Mouse (Mus musculus): ENCODE measurements at regions not wholly inside any gene's neighbourhood (a gene's known extent, or its start where the extent isn't known, plus 50 kb on each side); places are given as distances from the start of the nearest gene placed in this dataset.

GRCm38 (mm10) chr16:12924668-12925067 lies 184.8 kb upstream of the Ercc4 start:
- Histone ChIP-seq H3K36me3 (replicated peaks; ENCODE audit: control insufficient read depth, insufficient read depth, low read length) (no peaks in the 10 kb centered on the region), H3K27ac (ENCODE audit: low read depth) (no peak overlapping the region), H3K9me3 (replicated peaks; ENCODE audit: control insufficient read depth, low read length) (no peaks in the 10 kb centered on the region), H3K4me1 (ENCODE audit: control insufficient read depth, insufficient read depth) (no peaks in the 10 kb centered on the region), H3K4me2 (ENCODE audit: low read depth, low read length) (no peak overlapping the region), H3K4me3 (ENCODE audit: low read depth, low read length) (no peak overlapping the region), H3K27me3 (ENCODE audit: control insufficient read depth, insufficient read depth, low read length) (no peaks in the 10 kb centered on the region), H3K9ac (replicated peaks; ENCODE audit: low read depth, low read length) (no peak overlapping the region)
- TF ChIP-seq EP300 (IDR thresholded peaks at IDR 0.05; ENCODE audit: low read depth) (no peak), CTCF (IDR thresholded peaks at IDR 0.05; ENCODE audit: low read depth) (no peak)
- WGBS: 78% methylated on average over 6 of the region's 6 CpGs
- DNase-seq (ENCODE audit: low spot score): no peak
- ATAC-seq (ENCODE audit: insufficient read depth, low read depth): no peak

- H3K4me3 ChIP-seq (ENCODE audit: low read depth, low read length): no peak overlapping the region
- H3K27me3 ChIP-seq (ENCODE audit: control insufficient read depth, insufficient read depth, low read length): no peaks in the 10 kb centered on the region
- H3K36me3 ChIP-seq (replicated peaks; ENCODE audit: control insufficient read depth, insufficient read depth, low read length): no peaks in the 10 kb centered on the region
- H3K4me2 ChIP-seq (ENCODE audit: low read depth, low read length): no peak overlapping the region
- WGBS: 73% methylated on average over 9 of the region's 9 CpGs
- no peak for TF ChIP-seq EP300 (IDR thresholded peaks at IDR 0.05; ENCODE audit: low read depth)
- TF ChIP-seq CTCF (IDR thresholded peaks at IDR 0.05; ENCODE audit: low read depth): no peak
- no peak overlapping the region for H3K9ac ChIP-seq (replicated peaks; ENCODE audit: low read depth, low read length)
- DNase-seq (ENCODE audit: low spot score) (no peak), ATAC-seq (ENCODE audit: insufficient read depth, low read depth) (no peak)
- H3K27ac ChIP-seq (ENCODE audit: low read depth): no peak overlapping the region
- H3K4me1 ChIP-seq (ENCODE audit: control insufficient read depth, insufficient read depth): no peaks in the 10 kb centered on the region
- H3K9me3 ChIP-seq (replicated peaks; ENCODE audit: control insufficient read depth, low read length): no peaks in the 10 kb centered on the region
These were observed 183.6 kb upstream of the Ercc4 start for GRCm38 (mm10) chr16:12925931-12926330.

- no peaks in the 10 kb centered on the region for H3K9me3 ChIP-seq (replicated peaks; ENCODE audit: control insufficient read depth, low read length)
- H3K9ac ChIP-seq (replicated peaks; ENCODE audit: low read depth, low read length): no peak overlapping the region
- DNase-seq (ENCODE audit: low spot score): no peak
- no peak for ATAC-seq (ENCODE audit: insufficient read depth, low read depth)
- no peak overlapping the region for H3K4me3 ChIP-seq (ENCODE audit: low read depth, low read length)
- H3K27me3 ChIP-seq (ENCODE audit: control insufficient read depth, insufficient read depth, low read length): no peaks in the 10 kb centered on the region
- no peak overlapping the region for H3K27ac ChIP-seq (ENCODE audit: low read depth)
- no peaks in the 10 kb centered on the region for H3K4me1 ChIP-seq (ENCODE audit: control insufficient read depth, insufficient read depth)
- no peaks in the 10 kb centered on the region for H3K36me3 ChIP-seq (replicated peaks; ENCODE audit: control insufficient read depth, insufficient read depth, low read length)
- TF ChIP-seq EP300 (IDR thresholded peaks at IDR 0.05; ENCODE audit: low read depth): no peak
- TF ChIP-seq CTCF (IDR thresholded peaks at IDR 0.05; ENCODE audit: low read depth): no peak
- H3K4me2 ChIP-seq (ENCODE audit: low read depth, low read length): no peak overlapping the region
- WGBS: 79% methylated on average over 6 of the region's 6 CpGs
These were observed 178.4 kb upstream of the Ercc4 start for GRCm38 (mm10) chr16:12931111-12931510.

- TF ChIP-seq EP300 (IDR thresholded peaks at IDR 0.05; ENCODE audit: low read depth) (no peak), CTCF (IDR thresholded peaks at IDR 0.05; ENCODE audit: low read depth) (no peak)
- no peak overlapping the region for H3K4me3 ChIP-seq (ENCODE audit: low read depth, low read length)
- no peak for ATAC-seq (ENCODE audit: insufficient read depth, low read depth)
- H3K4me2 ChIP-seq (ENCODE audit: low read depth, low read length): no peak overlapping the region
- no peak overlapping the region for H3K27ac ChIP-seq (ENCODE audit: low read depth)
- no peaks in the 10 kb centered on the region for H3K4me1 ChIP-seq (ENCODE audit: control insufficient read depth, insufficient read depth)
- DNase-seq (ENCODE audit: low spot score): no peak
- no peaks in the 10 kb centered on the region for H3K9me3 ChIP-seq (replicated peaks; ENCODE audit: control insufficient read depth, low read length)
- no peak overlapping the region for H3K9ac ChIP-seq (replicated peaks; ENCODE audit: low read depth, low read length)
- H3K36me3 ChIP-seq (replicated peaks; ENCODE audit: control insufficient read depth, insufficient read depth, low read length): no peaks in the 10 kb centered on the region
- H3K27me3 ChIP-seq (ENCODE audit: control insufficient read depth, insufficient read depth, low read length): no peaks in the 10 kb centered on the region
- WGBS: 89% methylated on average over 3 of the region's 3 CpGs
These were observed 176.5 kb upstream of the Ercc4 start for GRCm38 (mm10) chr16:12932959-12933358.

GRCm38 (mm10) chr16:12934586-12934985 lies 174.9 kb upstream of the Ercc4 start:
- no peaks in the 10 kb centered on the region for H3K27me3 ChIP-seq (ENCODE audit: control insufficient read depth, insufficient read depth, low read length)
- H3K36me3 ChIP-seq (replicated peaks; ENCODE audit: control insufficient read depth, insufficient read depth, low read length): no peaks in the 10 kb centered on the region
- H3K9ac ChIP-seq (replicated peaks; ENCODE audit: low read depth, low read length): no peak overlapping the region
- WGBS: 64% methylated on average over 7 of the region's 7 CpGs
- H3K4me2 ChIP-seq (ENCODE audit: low read depth, low read length): no peak overlapping the region
- H3K4me1 ChIP-seq (ENCODE audit: control insufficient read depth, insufficient read depth): no peaks in the 10 kb centered on the region
- no peak for TF ChIP-seq EP300 (IDR thresholded peaks at IDR 0.05; ENCODE audit: low read depth)
- TF ChIP-seq CTCF (IDR thresholded peaks at IDR 0.05; ENCODE audit: low read depth): no peak
- H3K27ac ChIP-seq (ENCODE audit: low read depth): no peak overlapping the region
- ATAC-seq (ENCODE audit: insufficient read depth, low read depth) (no peak), DNase-seq (ENCODE audit: low spot score) (no peak)
- H3K4me3 ChIP-seq (ENCODE audit: low read depth, low read length): no peak overlapping the region
- no peaks in the 10 kb centered on the region for H3K9me3 ChIP-seq (replicated peaks; ENCODE audit: control insufficient read depth, low read length)

GRCm38 (mm10) chr16:12935266-12935665 lies 174.2 kb upstream of the Ercc4 start:
- TF ChIP-seq CTCF (IDR thresholded peaks at IDR 0.05; ENCODE audit: low read depth): no peak
- no peak for TF ChIP-seq EP300 (IDR thresholded peaks at IDR 0.05; ENCODE audit: low read depth)
- Histone ChIP-seq H3K27ac (ENCODE audit: low read depth) (no peak overlapping the region), H3K4me1 (ENCODE audit: control insufficient read depth, insufficient read depth) (no peaks in the 10 kb centered on the region), H3K36me3 (replicated peaks; ENCODE audit: control insufficient read depth, insufficient read depth, low read length) (no peaks in the 10 kb centered on the region), H3K9me3 (replicated peaks; ENCODE audit: control insufficient read depth, low read length) (no peaks in the 10 kb centered on the region), H3K4me2 (ENCODE audit: low read depth, low read length) (no peak overlapping the region), H3K9ac (replicated peaks; ENCODE audit: low read depth, low read length) (no peak overlapping the region), H3K27me3 (ENCODE audit: control insufficient read depth, insufficient read depth, low read length) (no peaks in the 10 kb centered on the region), H3K4me3 (ENCODE audit: low read depth, low read length) (no peak overlapping the region)
- DNase-seq (ENCODE audit: low spot score) (no peak), ATAC-seq (ENCODE audit: insufficient read depth, low read depth) (no peak)
- WGBS: 46% methylated on average over 2 of the region's 2 CpGs

Data from heart, postnatal 0 days (tissue).